Mouse (Mus musculus) adrenal gland, postnatal 14 days (tissue): ENCODE measurements around the gene Hs3st3b1. TPM values are rescaled to one million over a fixed set of nuclear protein-coding genes. Genes with fewer than 3 reads are reported as not detected.

Source experiments
- DNase-seq: peaks from one replicate; pipeline ENCODE4 v3.0.0; 2021; ENCODE audit warnings: mixed read lengths
- total RNA-seq: library from RNA; stranded (reverse); gene quantifications from 2 replicates; pipeline ENCODE4 v1.2.3, GENCODE M21; 2021

The Hs3st3b1 gene
- total RNA-seq, 1 experiment from 2014 or later: 7.4 TPM

DNA sequence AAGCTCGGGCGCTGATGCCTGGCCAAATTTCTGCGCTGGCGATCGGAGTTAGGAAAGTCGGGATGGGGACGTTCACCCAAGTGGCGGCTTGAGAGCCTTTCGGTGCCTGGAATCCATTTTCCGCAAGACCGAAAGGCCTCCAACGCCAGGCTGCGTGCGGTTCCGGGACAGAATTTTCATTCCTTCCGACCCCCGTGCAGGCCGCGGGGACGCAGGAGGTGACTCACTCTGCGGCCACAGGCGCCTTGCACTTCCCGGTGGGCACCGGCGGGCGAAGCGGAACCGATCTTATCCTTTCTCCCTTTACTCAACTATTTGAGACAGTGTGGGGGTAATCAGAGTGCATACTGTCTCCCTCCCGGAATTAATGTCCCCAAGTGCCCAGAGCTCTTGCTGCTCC lies 1.3 kb upstream of the Hs3st3b1 start:
- DNase-seq: no peak

DNA sequence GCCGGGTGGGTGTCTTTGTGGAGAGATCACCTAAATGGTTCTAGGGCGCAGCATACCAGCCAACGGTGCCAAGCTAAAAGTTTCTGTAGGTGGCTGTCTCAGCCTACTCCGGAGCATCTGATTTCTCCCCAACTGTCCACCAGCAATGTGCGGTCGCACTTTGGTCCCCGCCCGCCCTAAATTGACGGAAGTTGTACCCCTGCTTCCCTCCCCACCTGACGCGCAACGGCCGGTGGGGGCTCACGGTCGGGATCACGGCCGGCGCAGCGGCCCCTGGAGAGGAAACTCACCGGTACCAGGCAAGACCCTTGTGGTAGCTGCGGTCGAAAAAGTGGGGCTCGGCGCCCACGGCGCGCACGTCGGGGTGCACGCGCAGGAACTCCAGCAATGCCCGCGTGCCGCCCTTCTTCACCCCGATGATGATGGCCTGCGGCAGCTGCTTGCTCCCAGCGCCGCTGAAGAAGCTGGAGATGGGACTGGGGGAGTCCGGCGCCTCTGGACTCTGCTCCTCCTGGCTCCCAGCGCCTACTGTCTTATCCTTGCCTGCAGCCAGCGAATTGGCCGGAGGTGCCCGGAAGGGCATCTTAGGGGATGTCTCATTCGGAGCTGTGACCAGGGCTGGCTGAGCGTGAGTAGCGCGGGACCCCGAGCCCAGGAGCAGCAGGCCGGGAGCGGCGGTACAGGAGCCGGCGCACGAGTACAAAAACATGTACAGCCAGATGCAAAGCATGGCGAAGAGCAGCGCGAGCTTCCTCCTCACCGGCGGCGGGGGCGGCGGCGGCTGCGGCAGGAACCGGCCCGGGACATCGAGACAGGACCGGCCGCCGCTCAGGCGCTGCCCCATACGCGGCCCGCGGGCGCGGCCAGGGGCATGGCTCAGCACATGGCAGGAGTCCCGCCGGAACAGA lies 792 bp downstream of the Hs3st3b1 start:
- DNase-seq: peak; percentile 23

DNA sequence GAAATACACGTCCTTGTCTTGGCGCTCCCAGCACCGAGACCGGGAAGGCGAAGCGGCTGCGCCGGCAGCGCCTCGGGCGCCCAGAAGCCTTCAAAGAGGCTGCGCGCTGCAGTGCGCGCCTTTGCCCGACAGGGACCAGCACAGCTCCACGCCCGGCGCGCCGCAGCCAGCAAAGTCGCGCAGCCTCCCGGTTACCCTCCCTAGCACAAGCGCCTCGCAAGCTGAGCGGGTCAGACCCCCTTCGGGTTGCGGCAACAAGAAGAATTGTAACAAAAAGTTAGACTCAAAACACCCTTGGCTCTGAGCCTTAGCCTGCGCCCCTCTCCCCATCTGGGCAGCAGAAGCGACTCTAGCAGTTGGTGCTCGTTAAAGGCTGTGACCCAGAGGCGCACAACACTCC lies 1.6 kb downstream of the Hs3st3b1 start:
- DNase-seq: peak; percentile 87

DNA sequence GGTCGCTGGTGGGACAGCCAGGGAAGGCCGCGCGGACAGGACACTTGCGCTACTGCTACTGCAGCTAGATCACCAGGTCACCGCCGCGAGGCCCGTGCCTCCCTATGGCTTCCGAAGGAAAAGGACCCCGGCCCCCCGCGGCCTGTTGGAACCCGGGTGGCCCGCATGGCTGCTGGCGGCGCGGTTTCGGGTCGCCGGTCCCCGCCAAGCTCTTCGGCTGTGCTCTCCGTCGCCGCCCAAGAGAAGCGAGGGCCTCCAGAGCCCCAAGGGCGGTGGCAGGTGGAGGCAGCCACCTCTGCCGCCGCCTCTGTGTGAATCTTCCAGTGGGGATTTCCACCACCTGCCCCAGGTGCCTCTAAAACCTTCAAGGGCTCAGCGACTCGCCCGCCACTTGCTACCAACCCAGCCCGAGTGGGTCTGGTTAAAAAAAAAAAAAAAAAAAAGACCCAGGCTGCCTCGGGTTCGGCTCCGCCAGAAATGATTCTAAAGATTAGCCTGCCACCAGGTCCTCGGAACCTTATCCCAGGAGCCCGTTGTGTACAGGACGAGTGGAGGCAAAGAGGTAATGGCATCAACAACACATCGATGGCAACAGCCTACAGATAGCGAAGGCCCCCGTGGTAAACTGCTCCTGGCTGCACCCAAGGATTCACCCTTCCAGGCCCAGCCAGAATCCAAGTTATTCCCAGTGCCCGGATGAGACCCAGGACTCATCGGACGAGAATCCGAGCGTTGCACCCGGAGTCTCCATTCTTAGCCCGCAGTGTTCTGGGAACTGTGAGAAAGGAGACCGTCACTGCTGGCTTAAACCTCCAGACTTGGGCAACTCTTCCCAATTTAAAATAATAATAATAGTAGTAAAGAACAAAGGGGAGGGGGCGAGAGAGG lies 2.6 kb downstream of the Hs3st3b1 start:
- no peak for DNase-seq

DNA sequence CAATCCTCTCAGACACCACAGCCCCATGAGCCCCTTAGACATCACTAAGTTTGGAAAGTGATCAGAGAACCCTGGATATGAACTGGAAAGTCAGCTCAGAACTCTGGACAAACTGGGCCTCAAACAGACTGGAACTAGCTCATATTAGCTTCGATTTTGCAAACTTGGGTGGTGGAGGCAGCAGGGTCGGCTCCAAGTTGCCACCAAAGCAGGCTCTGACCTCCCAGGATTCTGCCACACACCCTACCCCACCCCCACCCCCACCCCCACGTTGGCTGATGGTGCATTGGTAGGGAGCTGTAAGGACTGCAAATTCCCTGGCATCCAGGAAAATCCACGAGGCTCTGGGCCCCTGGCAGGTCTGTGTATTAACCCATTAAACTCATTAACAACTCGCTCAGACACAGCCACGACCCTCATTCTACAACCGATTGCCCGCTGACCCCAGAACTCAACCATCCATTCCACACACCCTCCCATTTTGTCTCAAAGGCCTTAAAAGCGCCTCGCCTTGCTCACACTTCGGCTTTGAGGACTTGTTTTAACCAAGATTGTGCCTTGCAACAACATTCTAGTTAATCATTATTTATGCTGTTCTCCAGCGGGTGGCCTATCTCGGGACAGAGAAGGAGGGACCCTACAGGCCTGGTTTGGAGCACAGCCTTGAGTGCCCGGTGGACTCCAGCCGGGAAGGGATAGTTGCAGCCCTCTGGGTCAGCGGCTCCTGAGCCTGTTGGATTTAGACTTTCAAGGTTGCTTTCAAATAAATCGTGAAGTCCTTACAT lies 3.6 kb downstream of the Hs3st3b1 start:
- DNase-seq: no peak

DNA sequence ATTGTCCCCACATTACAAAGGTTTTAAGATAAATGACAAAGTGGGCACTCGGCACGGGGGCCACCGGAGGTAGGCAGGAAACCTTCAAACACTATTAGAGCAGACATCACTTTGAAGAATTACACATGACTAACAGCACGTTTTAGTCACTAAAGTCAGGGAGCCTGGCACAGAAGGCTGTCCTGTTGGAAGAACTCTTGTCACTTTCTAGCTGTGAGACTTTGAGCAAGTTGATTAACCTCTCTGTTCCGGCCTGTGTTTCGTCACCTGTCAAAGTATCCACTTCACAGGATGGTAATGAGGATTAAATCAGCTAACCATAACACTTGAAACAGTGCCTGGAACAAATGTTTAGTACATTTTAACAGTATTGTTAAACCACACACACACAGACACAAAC lies 4.5 kb downstream of the Hs3st3b1 start:
- no peak for DNase-seq

DNA sequence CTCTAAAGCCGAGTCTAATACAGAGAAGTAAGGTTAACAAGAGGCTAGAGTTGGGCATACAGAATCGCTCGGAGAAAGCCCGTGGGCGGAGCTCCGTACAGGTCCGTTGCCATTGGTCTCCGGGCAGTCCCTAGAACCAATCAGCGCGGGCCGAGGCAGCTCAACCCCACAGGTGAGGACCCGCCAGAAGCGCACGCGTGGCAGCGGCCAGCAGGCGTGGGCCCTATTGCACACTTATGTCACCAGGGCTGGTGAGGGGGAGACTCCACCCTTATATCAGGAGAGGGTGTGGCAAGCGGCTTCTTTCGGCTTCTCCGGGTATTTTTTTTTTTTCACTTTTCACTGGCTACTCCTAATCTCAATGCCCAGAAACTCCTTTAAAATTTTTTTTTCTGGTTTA lies 7.7 kb downstream of the Hs3st3b1 start:
- peak; percentile 87 for DNase-seq

DNA sequence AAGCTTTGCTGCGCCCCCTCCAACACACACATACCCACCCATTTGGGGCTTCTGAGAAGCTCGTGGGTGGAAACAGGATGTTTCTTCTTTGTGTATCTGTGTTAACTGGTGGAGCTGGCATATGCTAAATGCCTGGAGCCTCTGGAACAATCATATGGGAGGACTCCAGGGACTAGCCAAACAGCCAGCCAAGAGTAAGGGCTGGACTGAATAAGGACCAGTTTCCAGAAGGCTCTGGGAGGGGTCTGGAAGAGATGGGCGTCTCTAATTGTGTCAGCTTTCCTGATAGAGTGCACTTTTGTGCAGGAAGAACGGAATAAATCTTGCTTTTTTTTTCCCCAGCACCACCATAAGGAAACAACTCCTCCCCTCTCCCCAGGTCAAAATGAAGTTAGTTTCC lies 8.2 kb downstream of the Hs3st3b1 start:
- no peak for DNase-seq

DNA sequence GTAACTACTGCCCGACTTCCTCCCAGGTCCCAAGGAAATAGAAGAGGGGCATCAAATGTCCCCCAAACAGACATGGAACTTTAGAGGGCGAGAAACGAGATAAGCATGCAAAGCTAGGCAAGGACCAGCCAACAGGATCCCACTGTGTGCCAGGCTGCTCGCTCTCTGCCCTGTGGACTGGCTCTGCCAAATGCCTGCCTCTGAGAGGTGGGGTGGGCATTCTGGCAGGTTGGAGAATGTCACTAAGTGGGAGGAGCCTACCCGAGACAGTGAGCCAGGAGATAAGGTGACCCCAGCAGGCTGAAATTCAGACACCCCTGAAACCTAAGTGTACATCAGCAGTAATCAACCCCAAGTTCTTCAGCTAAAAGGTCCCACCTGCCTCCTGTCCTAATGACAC lies 11.1 kb downstream of the Hs3st3b1 start:
- no peak for DNase-seq

DNA sequence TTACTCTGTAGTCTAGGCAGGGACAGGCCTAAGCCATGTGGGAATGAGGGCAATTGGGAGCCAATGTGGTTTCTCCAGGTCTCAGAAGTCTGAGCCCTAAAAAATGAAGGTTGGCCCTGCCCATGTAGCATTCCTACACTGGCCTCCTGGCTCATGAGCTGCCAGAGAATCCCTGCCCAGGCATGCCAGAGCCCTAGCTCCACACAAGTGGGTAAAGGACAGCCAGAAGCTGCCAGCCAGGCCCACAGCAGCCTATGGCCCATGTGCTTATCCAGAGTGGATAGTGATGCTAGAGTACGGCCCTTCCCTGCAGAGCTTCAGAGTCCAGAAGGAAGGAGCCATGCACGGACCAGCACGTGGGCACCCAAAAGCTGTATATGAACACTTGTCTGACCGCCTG lies 12.1 kb downstream of the Hs3st3b1 start:
- DNase-seq: no peak

DNA sequence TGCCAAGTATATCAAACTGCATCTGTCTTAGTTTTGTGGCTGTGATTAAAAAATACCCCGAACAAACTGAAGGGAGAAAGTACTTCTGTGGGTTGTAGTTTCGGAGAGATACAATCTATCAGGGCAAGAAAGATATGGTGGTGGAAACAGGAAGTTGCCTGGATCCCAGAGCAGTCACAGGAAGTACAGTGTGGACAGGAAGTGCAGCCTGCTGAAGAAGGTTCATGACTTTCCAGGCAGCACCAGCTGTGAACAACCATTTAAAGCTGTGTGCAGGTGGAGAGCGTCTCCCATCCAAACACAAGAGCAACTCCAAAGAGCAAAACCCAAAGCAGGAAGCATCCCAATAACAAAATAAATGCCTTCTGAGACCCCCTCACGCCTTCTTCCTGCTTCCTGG lies 13.6 kb downstream of the Hs3st3b1 start:
- DNase-seq: no peak

DNA sequence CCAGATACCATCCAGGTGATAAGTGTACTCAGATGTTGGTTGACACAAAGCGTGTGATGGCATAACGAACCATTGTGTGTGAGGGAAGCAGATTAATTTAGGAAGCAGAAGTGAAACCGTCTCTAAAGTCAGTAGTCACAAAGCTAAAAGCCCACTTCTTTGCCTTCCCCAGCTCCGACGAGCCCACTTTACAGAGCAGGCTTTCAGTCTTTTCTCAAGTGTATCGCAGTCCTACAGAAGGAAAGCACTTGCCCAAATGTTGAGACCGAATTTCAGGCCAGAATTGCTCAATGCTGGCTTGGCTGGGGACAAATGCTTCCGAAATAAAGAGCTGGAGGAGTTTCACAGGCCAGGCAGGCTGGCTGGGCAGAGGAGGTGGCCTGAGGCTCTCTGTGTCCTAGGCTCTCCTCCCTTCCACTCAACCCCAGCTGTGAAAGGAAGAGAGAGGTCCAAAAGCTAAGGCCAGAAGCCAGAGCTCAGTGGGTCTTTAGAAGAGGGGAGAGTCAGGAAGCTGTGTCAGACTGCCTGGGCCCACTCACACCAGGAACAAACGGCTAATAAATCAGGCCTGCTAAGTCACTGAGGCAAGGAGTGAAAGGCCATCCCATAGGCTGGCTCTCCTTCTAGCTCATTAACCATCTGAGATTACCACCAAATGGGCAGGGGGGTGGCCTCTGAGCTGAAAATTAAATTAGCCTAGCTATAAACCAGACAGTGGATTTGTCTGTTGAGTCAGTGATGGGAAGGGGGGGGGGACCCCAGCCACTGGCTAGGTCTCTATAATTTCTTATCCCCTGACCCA lies 15.3 kb downstream of the Hs3st3b1 start:
- no peak for DNase-seq

DNA sequence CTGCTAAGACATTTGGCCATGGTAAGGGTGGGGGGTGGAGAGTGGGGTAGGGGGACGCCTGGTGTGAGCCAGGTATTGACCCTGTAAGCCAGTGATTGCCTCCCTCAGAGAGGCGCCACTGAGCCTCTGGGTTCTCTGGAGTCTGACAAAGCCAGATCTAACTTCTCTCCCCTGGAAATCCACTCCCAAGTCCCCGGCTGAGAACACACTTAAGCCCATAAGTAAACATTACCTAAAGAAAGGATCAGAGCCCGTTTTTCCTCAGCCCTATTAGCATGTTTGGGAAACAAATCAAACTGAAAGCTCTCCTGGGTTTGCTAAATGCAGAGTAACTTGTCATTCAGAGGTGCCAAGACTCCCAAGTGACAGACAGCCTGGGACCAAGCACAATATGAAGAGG lies 17.3 kb downstream of the Hs3st3b1 start:
- no peak for DNase-seq

DNA sequence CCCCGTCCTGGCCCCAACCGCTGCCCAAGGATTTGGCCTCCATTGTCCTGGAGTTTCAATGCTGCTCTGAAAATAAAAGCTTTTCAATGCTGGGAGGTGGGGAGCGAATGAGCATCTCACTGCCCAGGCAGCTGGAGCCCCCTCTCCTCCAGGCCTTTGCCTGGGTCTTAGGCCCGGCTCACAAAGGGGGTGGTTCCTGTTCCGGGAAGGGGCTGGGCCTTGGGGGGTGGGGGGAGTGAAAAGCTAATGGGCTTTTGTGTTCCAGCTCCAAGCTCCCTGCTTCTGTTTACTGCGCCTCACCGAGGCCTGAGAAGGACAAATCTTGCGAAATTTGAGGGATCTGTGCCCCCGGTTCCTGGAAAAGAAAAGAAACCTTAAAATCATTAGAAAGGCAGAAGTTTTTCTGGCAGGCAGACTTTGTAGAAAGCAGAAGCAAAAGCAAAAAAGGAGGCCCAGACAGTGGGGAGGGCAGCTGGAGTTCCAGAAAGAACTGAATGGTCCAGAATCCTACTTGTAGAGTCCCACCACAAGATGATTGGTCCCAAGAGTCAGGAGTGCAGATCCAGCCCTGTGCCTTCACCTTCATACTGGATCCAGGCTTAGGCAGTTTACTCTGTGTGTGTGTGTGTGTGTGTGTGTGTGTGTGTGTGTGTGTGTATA lies 23.5 kb downstream of the Hs3st3b1 start:
- no peak for DNase-seq

DNA sequence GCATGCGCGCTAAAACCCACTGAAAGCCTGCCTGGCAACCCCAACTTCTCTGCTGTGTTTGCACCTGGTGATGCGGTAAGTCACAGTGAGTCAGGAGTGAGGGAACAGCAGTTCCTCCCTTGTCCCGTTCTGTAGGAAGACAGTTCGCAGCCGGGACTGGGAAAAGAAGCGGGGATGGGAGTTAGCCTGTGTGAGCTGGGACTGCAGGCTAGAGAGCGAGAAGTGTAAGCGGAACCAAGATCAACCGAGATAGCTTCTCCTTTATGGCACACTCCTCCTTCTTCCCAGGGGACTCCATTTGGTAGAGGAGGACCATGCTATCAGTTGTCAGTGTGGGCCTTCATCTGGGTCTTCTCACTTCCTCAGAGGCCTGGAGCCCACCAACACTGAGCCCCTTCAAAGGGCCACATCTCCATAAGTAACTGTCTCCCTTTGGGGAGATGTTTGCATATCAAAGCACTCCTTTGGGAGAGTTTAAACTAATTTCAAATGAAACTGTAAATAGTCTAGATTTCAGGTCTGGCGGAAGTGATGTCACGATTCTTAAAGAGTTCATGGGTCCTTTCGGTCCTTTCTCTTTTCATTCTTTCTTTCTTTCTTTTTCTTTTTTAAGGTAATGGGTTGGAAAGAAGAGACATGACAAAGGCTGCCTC lies 24.1 kb downstream of the Hs3st3b1 start:
- no peak for DNase-seq

DNA sequence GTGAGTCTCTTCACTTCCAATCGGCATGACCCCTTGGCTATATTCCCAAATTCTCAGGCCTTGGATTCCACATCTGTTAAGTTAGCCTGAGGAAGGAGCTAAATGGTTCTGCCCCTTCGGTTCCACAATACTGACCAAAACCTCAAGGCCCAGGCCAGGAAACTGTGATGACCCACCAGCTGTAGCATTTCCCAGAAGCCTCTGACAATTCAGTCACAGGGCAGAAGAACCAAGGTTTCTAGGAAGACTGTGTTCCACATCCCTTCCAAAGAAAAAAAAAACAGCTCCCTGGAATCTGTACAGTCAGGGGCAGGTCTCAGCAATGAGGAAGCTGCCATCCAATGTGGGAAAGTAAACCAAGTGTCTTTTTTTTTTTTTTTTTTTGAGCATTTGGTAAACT lies 25.1 kb downstream of the Hs3st3b1 start:
- no peak for DNase-seq

DNA sequence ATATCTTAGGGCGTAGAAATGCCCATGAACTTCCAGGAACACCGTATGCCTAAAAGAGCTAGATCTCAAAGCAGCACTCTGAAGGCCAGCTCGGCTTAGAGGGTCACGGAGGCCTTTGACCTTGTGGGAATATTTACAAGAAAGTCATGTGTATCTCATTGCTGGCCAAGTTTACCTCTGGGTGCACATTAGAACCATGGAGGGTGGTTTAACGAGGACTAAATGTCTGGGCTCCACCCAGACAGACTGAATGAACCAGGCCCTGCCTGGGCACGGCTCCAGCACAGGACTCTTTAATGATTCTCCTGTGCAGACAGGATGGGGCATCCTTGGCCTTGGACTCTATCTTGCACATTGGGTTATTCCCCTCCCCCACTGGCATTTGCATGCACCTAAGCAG lies 27.9 kb downstream of the Hs3st3b1 start:
- DNase-seq: peak; percentile 26

DNA sequence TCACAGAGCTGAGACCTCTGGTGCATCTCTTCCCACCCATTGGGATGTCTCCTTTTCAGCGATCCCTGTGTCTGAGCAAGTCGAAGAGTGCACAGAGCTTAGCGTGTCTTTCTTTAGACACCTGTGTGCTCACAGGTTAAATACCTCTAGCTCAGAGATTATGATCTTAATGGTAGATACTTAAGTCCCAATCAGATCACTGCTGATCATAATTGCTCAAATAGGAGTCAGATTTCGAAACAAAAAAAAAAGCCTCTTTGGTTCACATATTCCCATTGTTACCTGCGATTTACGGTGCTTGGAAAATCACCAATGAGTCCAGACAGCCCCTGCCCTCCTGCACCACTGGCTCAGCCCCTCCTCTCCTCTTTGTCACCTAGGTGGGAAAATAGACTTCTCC lies 28.5 kb downstream of the Hs3st3b1 start:
- no peak for DNase-seq

DNA sequence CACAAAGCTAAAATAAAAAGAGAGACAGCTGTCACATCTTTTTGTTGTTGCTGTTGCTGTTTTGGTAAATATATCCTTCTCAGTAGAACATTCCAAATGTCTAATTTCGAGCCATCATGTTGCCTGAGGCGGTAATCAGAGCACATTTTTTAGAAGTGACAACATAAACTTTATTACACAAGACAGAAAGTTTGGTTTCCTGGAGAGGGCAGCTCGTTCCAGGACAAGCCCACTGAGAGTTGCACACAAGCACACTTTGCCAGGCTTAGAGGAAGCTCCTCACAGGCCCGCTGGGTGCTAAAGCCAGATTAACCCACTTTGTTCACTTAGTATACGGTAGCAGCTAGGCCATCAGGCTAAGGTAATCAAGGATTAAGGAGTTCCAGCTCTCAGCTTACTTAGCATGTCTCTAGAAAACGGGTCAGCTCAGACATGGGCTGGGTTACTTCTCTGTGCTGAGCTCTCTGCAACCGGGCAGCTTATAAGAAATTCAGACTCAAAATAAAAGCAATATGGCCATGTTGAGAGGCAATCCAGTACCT lies 30.5 kb downstream of the Hs3st3b1 start:
- peak; percentile 21 for DNase-seq

DNA sequence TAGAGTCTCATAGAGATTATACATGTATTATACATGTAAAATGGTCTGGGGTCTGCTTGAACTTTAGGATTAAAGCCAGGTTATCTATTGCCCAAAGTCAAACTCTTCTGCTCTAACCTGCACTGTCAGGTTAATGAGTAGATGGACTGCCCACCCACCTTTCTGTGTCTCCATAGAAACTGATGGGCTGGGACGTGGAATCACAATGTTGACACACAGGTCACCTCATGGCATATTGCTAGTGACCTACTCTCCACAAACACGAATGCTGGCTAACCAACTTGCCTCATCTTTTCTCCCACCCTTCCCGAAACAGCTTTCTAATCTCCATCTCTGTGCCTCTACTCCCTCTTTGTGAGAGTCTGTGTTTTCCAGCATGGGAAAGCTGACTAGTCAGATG lies 38.7 kb downstream of the Hs3st3b1 start:
- DNase-seq: no peak
